Mouse (Mus musculus) heart, embryonic 12.5 days (tissue): ENCODE results near the gene Fen1. TPM values are rescaled to one million over a fixed set of nuclear protein-coding genes. Genes with fewer than 3 reads are reported as not detected.

Source experiments
- ATAC-seq: fragments of 200-750 bp; cut with Nextera tagmentation; 2 replicates; pipeline ENCODE4 v1.8.0; 2017; ENCODE audit warnings: moderate TSS enrichment, moderate library complexity; ENCODE audit not compliant: insufficient number of reproducible peaks, low FRiP score
- H3K27ac ChIP-seq: fragments of 300-500 bp; sonication (generic); 2 replicates; pipeline ENCODE4 v1.5.1; 2016; ENCODE audit warnings: mild to moderate bottlenecking, moderate library complexity; ENCODE audit not compliant: poor library complexity, severe bottlenecking
- H3K27me3 ChIP-seq: fragments of 300-500 bp; sonication (generic); replicated peaks from 2 replicates; pipeline ENCODE4 v1.6.1; 2016; ENCODE audit warnings: mild to moderate bottlenecking, moderate library complexity
- H3K36me3 ChIP-seq: fragments of 300-500 bp; sonication (generic); 2 replicates; pipeline ENCODE4 v1.6.1; 2016; ENCODE audit warnings: mild to moderate bottlenecking, moderate library complexity
- H3K4me1 ChIP-seq: fragments of 300-500 bp; sonication (generic); replicated peaks from 2 replicates; pipeline ENCODE4 v1.6.1; 2016; ENCODE audit warnings: mild to moderate bottlenecking
- H3K4me2 ChIP-seq: fragments of 300-500 bp; sonication (generic); 2 replicates; pipeline ENCODE4 v1.6.1; 2016; ENCODE audit warnings: mild to moderate bottlenecking, moderate library complexity
- H3K4me3 ChIP-seq: fragments of 300-500 bp; sonication (generic); 2 replicates; pipeline ENCODE4 v1.5.1; 2016; ENCODE audit warnings: mild to moderate bottlenecking
- H3K9ac ChIP-seq: fragments of 300-500 bp; sonication (generic); 2 replicates; pipeline ENCODE4 v1.6.1; 2016; ENCODE audit warnings: mild to moderate bottlenecking, moderate library complexity
- H3K9me3 ChIP-seq: fragments of 300-500 bp; sonication (generic); replicated peaks from 2 replicates; pipeline ENCODE4 v1.6.1; 2016; ENCODE audit warnings: mild to moderate bottlenecking, moderate library complexity
- WGBS: fragments of 180-500 bp; shearing (Covaris S2); methylation state at CpG from one replicate; pipeline ENCODE4 v1.1.7; 2016; 5-methylcytosine and 5-hydroxymethylcytosine counted together
- polyA plus RNA-seq: library from polyadenylated mRNA; unstranded; fragments of >200 nt; fragmentation: Nextera tagmentation; extraction: Ambion mirVana; gene quantifications from 2 replicates; pipeline ENCODE4 v1.2.1, GENCODE M21; 2016

Gene Fen1
- polyA plus RNA-seq, 1 experiment from 2014 or later: 59.2 TPM

GRCm38 (mm10) chr19:10232327-10233017, 28.5 kb upstream of the Fen1 start:
- H3K9me3 ChIP-seq: no peaks in the 10 kb centered on the region
- H3K9ac ChIP-seq: no peak overlapping the region
- no peak overlapping the region for H3K4me2 ChIP-seq
- peaks cover 11% of the 10 kb centered on the region; the same call in 1 of the 2 replicates for H3K27me3 ChIP-seq
- no peak for ATAC-seq
- peak overlapping the region; percentile 13; the same call in 1 of the 2 replicates for H3K27ac ChIP-seq
- 52% methylated on average over 9 of the region's 9 CpGs for WGBS
- H3K36me3 ChIP-seq: no peaks in the 10 kb centered on the region
- peaks cover 32% of the 10 kb centered on the region for H3K4me1 ChIP-seq
- H3K4me3 ChIP-seq: no peak overlapping the region

GRCm38 (mm10) chr19:10231871-10232270, 27.9 kb upstream of the Fen1 start:
- H3K9ac ChIP-seq: no peak overlapping the region
- no peak overlapping the region for H3K4me3 ChIP-seq
- no peaks in the 10 kb centered on the region for H3K9me3 ChIP-seq
- peaks cover 32% of the 10 kb centered on the region for H3K4me1 ChIP-seq
- peaks cover 11% of the 10 kb centered on the region; the same call in 1 of the 2 replicates for H3K27me3 ChIP-seq
- no peak for ATAC-seq
- peak overlapping the region; percentile 28; the same call in 1 of the 2 replicates for H3K27ac ChIP-seq
- no peak overlapping the region for H3K4me2 ChIP-seq
- 25% methylated on average over 5 of the region's 5 CpGs for WGBS
- H3K36me3 ChIP-seq: no peaks in the 10 kb centered on the region

GRCm38 (mm10) chr19:10231016-10231415, 27.0 kb upstream of the Fen1 start:
- no peaks in the 10 kb centered on the region for H3K36me3 ChIP-seq
- H3K9ac ChIP-seq: no peak overlapping the region
- peaks cover 28% of the 10 kb centered on the region for H3K4me1 ChIP-seq
- peak overlapping the region; percentile 28; the same call in 1 of the 2 replicates for H3K27ac ChIP-seq
- H3K27me3 ChIP-seq: peaks cover 11% of the 10 kb centered on the region; the same call in 1 of the 2 replicates
- H3K4me3 ChIP-seq: no peak overlapping the region
- ATAC-seq: 0 out of 2 replicates have a peak, but pooled peaks have one; percentile 29
- 12% methylated on average over 7 of the region's 7 CpGs for WGBS
- H3K9me3 ChIP-seq: no peaks in the 10 kb centered on the region
- H3K4me2 ChIP-seq: no peak overlapping the region; the same call in 1 of the 2 replicates

GRCm38 (mm10) chr19:10225767-10226166, 21.8 kb upstream of the Fen1 start:
- no peaks in the 10 kb centered on the region for H3K27me3 ChIP-seq
- H3K9ac ChIP-seq: no peak overlapping the region
- no peak for ATAC-seq
- 51% methylated on average over 4 of the region's 4 CpGs for WGBS
- peaks cover 47% of the 10 kb centered on the region for H3K4me1 ChIP-seq
- no peak overlapping the region for H3K27ac ChIP-seq
- H3K4me2 ChIP-seq: no peak overlapping the region
- no peaks in the 10 kb centered on the region for H3K36me3 ChIP-seq
- no peaks in the 10 kb centered on the region for H3K9me3 ChIP-seq
- no peak overlapping the region for H3K4me3 ChIP-seq

GRCm38 (mm10) chr19:10224637-10225453, 20.9 kb upstream of the Fen1 start:
- Histone ChIP-seq H3K4me2 (peak overlapping the region; percentile 65), H3K9me3 (no peaks in the 10 kb centered on the region), H3K36me3 (0 out of 2 replicates have a peak, but pooled peaks cover 6% of the 10 kb centered on the region), H3K27ac (peak overlapping the region; percentile 14), H3K9ac (peak overlapping the region; percentile 54; the same call in 1 of the 2 replicates), H3K27me3 (no peaks in the 10 kb centered on the region), H3K4me3 (peak overlapping the region; percentile 33), H3K4me1 (peaks cover 40% of the 10 kb centered on the region)
- 15% methylated on average over 26 of the region's 26 CpGs for WGBS
- peak; percentile 12 for ATAC-seq

- WGBS: 74% methylated on average over 4 of the region's 4 CpGs
- Histone ChIP-seq H3K36me3 (0 out of 2 replicates have a peak, but pooled peaks cover 6% of the 10 kb centered on the region), H3K9ac (no peak overlapping the region), H3K4me3 (no peak overlapping the region), H3K9me3 (no peaks in the 10 kb centered on the region), H3K27me3 (no peaks in the 10 kb centered on the region), H3K27ac (no peak overlapping the region), H3K4me2 (no peak overlapping the region), H3K4me1 (peaks cover 39% of the 10 kb centered on the region)
- no peak for ATAC-seq
Observed at GRCm38 (mm10) chr19:10223561-10223960, 19.6 kb upstream of the Fen1 start.

GRCm38 (mm10) chr19:10222656-10223055, 18.7 kb upstream of the Fen1 start:
- Histone ChIP-seq H3K27me3 (no peaks in the 10 kb centered on the region), H3K9ac (no peak overlapping the region), H3K9me3 (no peaks in the 10 kb centered on the region), H3K36me3 (0 out of 2 replicates have a peak, but pooled peaks cover 6% of the 10 kb centered on the region), H3K4me2 (no peak overlapping the region), H3K4me1 (peaks cover 39% of the 10 kb centered on the region), H3K27ac (0 out of 2 replicates have a peak overlapping the region, but pooled peaks have one; percentile 0), H3K4me3 (no peak overlapping the region)
- peak; percentile 16; the same call in 1 of the 2 replicates for ATAC-seq
- WGBS: 36% methylated on average over 7 of the region's 8 CpGs

- no peak overlapping the region for H3K4me3 ChIP-seq
- no peaks in the 10 kb centered on the region for H3K9me3 ChIP-seq
- H3K4me2 ChIP-seq: no peak overlapping the region
- no peak overlapping the region for H3K27ac ChIP-seq
- ATAC-seq: no peak
- H3K27me3 ChIP-seq: no peaks in the 10 kb centered on the region
- peaks cover 39% of the 10 kb centered on the region for H3K4me1 ChIP-seq
- no peak overlapping the region for H3K9ac ChIP-seq
- 0 out of 2 replicates have a peak, but pooled peaks cover 6% of the 10 kb centered on the region for H3K36me3 ChIP-seq
- 33% methylated on average over 4 of the region's 4 CpGs for WGBS
Observed at GRCm38 (mm10) chr19:10221585-10221984, 17.6 kb upstream of the Fen1 start.

GRCm38 (mm10) chr19:10219593-10219992, 15.6 kb upstream of the Fen1 start:
- ATAC-seq: no peak
- Histone ChIP-seq H3K9ac (no peak overlapping the region), H3K27me3 (no peaks in the 10 kb centered on the region), H3K4me2 (no peak overlapping the region), H3K27ac (no peak overlapping the region), H3K4me3 (no peak overlapping the region), H3K36me3 (0 out of 2 replicates have a peak, but pooled peaks cover 6% of the 10 kb centered on the region), H3K4me1 (peaks cover 27% of the 10 kb centered on the region), H3K9me3 (no peaks in the 10 kb centered on the region)
- WGBS: 55% methylated on average over 6 of the region's 6 CpGs

- no peak overlapping the region for H3K4me3 ChIP-seq
- no peak for ATAC-seq
- H3K9ac ChIP-seq: no peak overlapping the region
- peaks cover 7% of the 10 kb centered on the region; the same call in 1 of the 2 replicates for H3K36me3 ChIP-seq
- H3K4me1 ChIP-seq: peaks cover 23% of the 10 kb centered on the region
- no peak overlapping the region for H3K27ac ChIP-seq
- 48% methylated on average over 3 of the region's 3 CpGs for WGBS
- H3K27me3 ChIP-seq: no peaks in the 10 kb centered on the region
- H3K4me2 ChIP-seq: no peak overlapping the region
- H3K9me3 ChIP-seq: no peaks in the 10 kb centered on the region
Observed at GRCm38 (mm10) chr19:10219108-10219507, 15.1 kb upstream of the Fen1 start.

GRCm38 (mm10) chr19:10216101-10216500, 12.1 kb upstream of the Fen1 start:
- WGBS: 78% methylated on average over 8 of the region's 8 CpGs
- Histone ChIP-seq H3K4me3 (no peak overlapping the region), H3K9ac (no peak overlapping the region), H3K27me3 (no peaks in the 10 kb centered on the region), H3K4me1 (0 out of 2 replicates have a peak, but pooled peaks cover 5% of the 10 kb centered on the region), H3K9me3 (no peaks in the 10 kb centered on the region), H3K4me2 (no peak overlapping the region), H3K36me3 (peaks cover 37% of the 10 kb centered on the region), H3K27ac (no peak overlapping the region)
- no peak for ATAC-seq
